Mouse (Mus musculus) stomach, embryonic 16.5 days (tissue): ENCODE results near the gene Nup62. TPM values are rescaled to one million over a fixed set of nuclear protein-coding genes. Genes with fewer than 3 reads are reported as not detected.

Experiments
- ATAC-seq: fragments of 200-750 bp; cut with Nextera tagmentation; 2 replicates; pipeline ENCODE4 v1.8.0; 2017; ENCODE audit warnings: moderate number of reproducible peaks, moderate TSS enrichment; ENCODE audit not compliant: insufficient read depth, low FRiP score
- H3K27ac ChIP-seq: fragments of 300-500 bp; sonication (generic); 2 replicates; pipeline ENCODE4 v1.5.1; 2014; ENCODE audit warnings: low read length
- H3K27me3 ChIP-seq: fragments of 300-500 bp; sonication (generic); 2 replicates; pipeline ENCODE4 v1.6.1; 2014; ENCODE audit warnings: low read length, control low read depth, mixed read lengths; ENCODE audit not compliant: control insufficient read depth, insufficient read depth
- H3K36me3 ChIP-seq: fragments of 300-500 bp; sonication (generic); 2 replicates; pipeline ENCODE4 v1.6.1; 2014; ENCODE audit warnings: low read length; ENCODE audit not compliant: control insufficient read depth, insufficient read depth
- H3K4me1 ChIP-seq: fragments of 300-500 bp; sonication (generic); 2 replicates; pipeline ENCODE4 v1.6.1; 2014; ENCODE audit warnings: low read length, control low read depth, mixed read lengths; ENCODE audit not compliant: control insufficient read depth, insufficient read depth
- H3K4me2 ChIP-seq: fragments of 300-500 bp; sonication (generic); 2 replicates; pipeline ENCODE4 v1.6.1; 2014; ENCODE audit warnings: low read depth, low read length, mixed read lengths
- H3K4me3 ChIP-seq: fragments of 300-500 bp; sonication (generic); replicated peaks from 2 replicates; pipeline ENCODE4 v1.5.1; 2014; ENCODE audit warnings: mild to moderate bottlenecking, low read length
- H3K9ac ChIP-seq: fragments of 300-500 bp; sonication (generic); 2 replicates; pipeline ENCODE4 v1.6.1; 2014; ENCODE audit warnings: low read length
- H3K9me3 ChIP-seq: fragments of 300-500 bp; sonication (generic); replicated peaks from 2 replicates; pipeline ENCODE4 v1.6.1; 2016; ENCODE audit warnings: low read length, control low read depth; ENCODE audit not compliant: control insufficient read depth
- WGBS: fragments of 180-500 bp; shearing (Covaris S2); extraction: QIAGEN DNeasy Blood & Tissue Kit; methylation state at CpG from one replicate; pipeline ENCODE4 v1.1.7; 2014; 5-methylcytosine and 5-hydroxymethylcytosine counted together
- polyA plus RNA-seq: library from polyadenylated mRNA; unstranded; fragments of >200 nt; fragmentation: Nextera tagmentation; extraction: Ambion mirVana; gene quantifications from 2 replicates; pipeline ENCODE4 v1.2.1, GENCODE M21; 2015

The Nup62 gene
- polyA plus RNA-seq, 1 experiment from 2014 or later: 73.8 TPM

GRCm38 (mm10) chr7:44816470-44817021 is 658 bp downstream of the Nup62 start, which contains the start of gene Atf5:
Gene Atf5, minus strand, starts transcription at chr7:44816658.
- peak within 1 kb of the TSS; percentile 95 for H3K9ac ChIP-seq
- peak within 1 kb of the TSS; percentile 85 for H3K4me3 ChIP-seq
- no peaks in the 10 kb centered on the region for H3K9me3 ChIP-seq
- peaks cover 38% of the 10 kb centered on the region for H3K4me1 ChIP-seq
- H3K36me3 ChIP-seq: 0 out of 2 replicates have a peak, but pooled peaks cover 3% of the 10 kb centered on the region
- no peaks in the 10 kb centered on the region for H3K27me3 ChIP-seq
- H3K27ac ChIP-seq: peak within 1 kb of the TSS; percentile 98
- peak within 1 kb of the TSS; percentile 89 for H3K4me2 ChIP-seq
- under 1% methylated on average over 54 of the region's 57 CpGs for WGBS
- peak; percentile 34 for ATAC-seq

GRCm38 (mm10) chr7:44817441-44817840 is 1.6 kb downstream of the Nup62 start:
- 14% methylated on average over 3 of the region's 3 CpGs for WGBS
- peaks cover 38% of the 10 kb centered on the region for H3K4me1 ChIP-seq
- H3K27me3 ChIP-seq: no peaks in the 10 kb centered on the region
- peak overlapping the region; percentile 85 for H3K4me3 ChIP-seq
- H3K9me3 ChIP-seq: no peaks in the 10 kb centered on the region
- H3K36me3 ChIP-seq: 0 out of 2 replicates have a peak, but pooled peaks cover under 1% of the 10 kb centered on the region
- peak overlapping the region; percentile 89 for H3K4me2 ChIP-seq
- peak overlapping the region; percentile 95 for H3K9ac ChIP-seq
- no peak for ATAC-seq
- H3K27ac ChIP-seq: peak overlapping the region; percentile 98

GRCm38 (mm10) chr7:44818164-44818563 is 2.3 kb downstream of the Nup62 start:
- no peak for ATAC-seq
- no peaks in the 10 kb centered on the region for H3K27me3 ChIP-seq
- no peaks in the 10 kb centered on the region for H3K36me3 ChIP-seq
- no peaks in the 10 kb centered on the region for H3K9me3 ChIP-seq
- H3K4me1 ChIP-seq: peaks cover 43% of the 10 kb centered on the region
- H3K4me2 ChIP-seq: peak overlapping the region; percentile 89
- WGBS: 17% methylated on average over 2 of the region's 2 CpGs
- peak overlapping the region; percentile 68 for H3K27ac ChIP-seq
- H3K9ac ChIP-seq: peak overlapping the region; percentile 95
- H3K4me3 ChIP-seq: peak overlapping the region; percentile 85

- no peaks in the 10 kb centered on the region for H3K27me3 ChIP-seq
- WGBS: 31% methylated on average over 6 of the region's 6 CpGs
- peak overlapping the region; percentile 95 for H3K9ac ChIP-seq
- peak overlapping the region; percentile 85 for H3K4me3 ChIP-seq
- H3K4me2 ChIP-seq: peak overlapping the region; percentile 89
- H3K27ac ChIP-seq: peak overlapping the region; percentile 68
- no peaks in the 10 kb centered on the region for H3K36me3 ChIP-seq
- H3K9me3 ChIP-seq: no peaks in the 10 kb centered on the region
- H3K4me1 ChIP-seq: peaks cover 47% of the 10 kb centered on the region
- ATAC-seq: no peak
Measured at GRCm38 (mm10) chr7:44818751-44819235, 2.9 kb downstream of the Nup62 start.

GRCm38 (mm10) chr7:44819391-44819790 is 3.5 kb downstream of the Nup62 start:
- Histone ChIP-seq H3K36me3 (no peaks in the 10 kb centered on the region), H3K27ac (peak overlapping the region; percentile 68), H3K9me3 (no peaks in the 10 kb centered on the region), H3K4me3 (peak overlapping the region; percentile 85), H3K9ac (peak overlapping the region; percentile 95), H3K4me2 (peak overlapping the region; percentile 89), H3K27me3 (no peaks in the 10 kb centered on the region), H3K4me1 (peaks cover 51% of the 10 kb centered on the region)
- 86% methylated on average over 2 of the region's 2 CpGs for WGBS
- no peak for ATAC-seq

GRCm38 (mm10) chr7:44819863-44820262 is 4.0 kb downstream of the Nup62 start:
- 48% methylated on average over 5 of the region's 5 CpGs for WGBS
- no peaks in the 10 kb centered on the region for H3K9me3 ChIP-seq
- H3K9ac ChIP-seq: 0 out of 2 replicates have a peak overlapping the region, but pooled peaks have one; percentile 6
- H3K4me2 ChIP-seq: 0 out of 2 replicates have a peak overlapping the region, but pooled peaks have one; percentile 89
- no peak for ATAC-seq
- H3K4me3 ChIP-seq: no peak overlapping the region
- no peak overlapping the region for H3K27ac ChIP-seq
- peaks cover 50% of the 10 kb centered on the region for H3K4me1 ChIP-seq
- H3K27me3 ChIP-seq: no peaks in the 10 kb centered on the region
- no peaks in the 10 kb centered on the region for H3K36me3 ChIP-seq

- Histone ChIP-seq H3K4me2 (no peak overlapping the region), H3K4me1 (peaks cover 46% of the 10 kb centered on the region), H3K9ac (0 out of 2 replicates have a peak overlapping the region, but pooled peaks have one; percentile 7), H3K36me3 (no peaks in the 10 kb centered on the region), H3K27ac (no peak overlapping the region), H3K9me3 (no peaks in the 10 kb centered on the region), H3K4me3 (no peak overlapping the region), H3K27me3 (no peaks in the 10 kb centered on the region)
- ATAC-seq: no peak
- WGBS: 67% methylated on average over 3 of the region's 3 CpGs
Measured at GRCm38 (mm10) chr7:44820525-44820924, 4.6 kb downstream of the Nup62 start.

- ATAC-seq: no peak
- Histone ChIP-seq H3K9ac (no peak overlapping the region), H3K36me3 (no peaks in the 10 kb centered on the region), H3K4me1 (peaks cover 50% of the 10 kb centered on the region), H3K4me2 (no peak overlapping the region), H3K9me3 (no peaks in the 10 kb centered on the region), H3K4me3 (no peak overlapping the region), H3K27ac (no peak overlapping the region), H3K27me3 (no peaks in the 10 kb centered on the region)
- 75% methylated on average over 7 of the region's 7 CpGs for WGBS
Measured at GRCm38 (mm10) chr7:44821666-44822448, 6.0 kb downstream of the Nup62 start.

- Histone ChIP-seq H3K36me3 (no peaks in the 10 kb centered on the region), H3K27ac (no peak overlapping the region), H3K27me3 (no peaks in the 10 kb centered on the region), H3K9ac (no peak overlapping the region), H3K4me1 (peaks cover 38% of the 10 kb centered on the region), H3K4me2 (no peak overlapping the region), H3K4me3 (no peak overlapping the region), H3K9me3 (no peaks in the 10 kb centered on the region)
- 40% methylated on average over 7 of the region's 7 CpGs for WGBS
- no peak for ATAC-seq
Measured at GRCm38 (mm10) chr7:44823409-44823808, 7.5 kb downstream of the Nup62 start.
